Mouse (Mus musculus): ENCODE data around the gene Hmx3.

DNA sequence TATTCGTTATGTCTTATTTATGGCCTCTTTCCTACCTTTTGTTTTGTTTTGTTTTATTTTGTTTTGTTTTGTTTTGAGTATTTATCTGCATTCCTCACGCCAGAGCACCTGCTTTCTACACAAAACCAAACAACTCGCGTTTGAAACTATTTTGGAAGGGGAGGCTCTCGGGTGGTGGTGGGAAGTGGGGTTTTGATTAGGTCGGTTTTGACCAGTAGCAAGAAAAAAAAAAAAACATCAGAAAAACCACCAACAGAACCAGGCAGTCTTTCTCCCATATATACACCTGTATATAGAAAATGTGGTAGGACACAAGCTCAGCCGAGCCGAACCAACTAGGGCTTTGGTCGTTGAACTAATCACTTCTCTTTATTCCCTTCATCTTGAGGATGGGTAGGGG lies 13.4 kb downstream of the Hmx3 start:
- TF ChIP-seq CTCF (IDR thresholded peaks at IDR 0.05; ENCODE audit: insufficient read depth, low read length): no peak
- no peak for TF ChIP-seq POLR2A (IDR thresholded peaks at IDR 0.05; ENCODE audit: borderline replicate concordance, extremely low read depth, low read depth, low read length)

Measured in lung, adult 2 months (tissue).